Mouse (Mus musculus) mammary gland, adult 2 months (tissue): ENCODE results near the gene Olfr798. TPM values are rescaled to one million over a fixed set of nuclear protein-coding genes. Genes with fewer than 3 reads are reported as not detected.

Source experiments
- polyA plus RNA-seq: library from polyadenylated mRNA; depleted of rRNA; stranded (reverse); fragments of >200 nt; gene quantifications from 2 replicates; pipeline ENCODE4 v1.2.3, GENCODE M21; 2012; ENCODE audit warnings: low replicate concordance; rRNA removed

The Olfr798 gene
- not detected in 2 replicates for polyA plus RNA-seq

DNA sequence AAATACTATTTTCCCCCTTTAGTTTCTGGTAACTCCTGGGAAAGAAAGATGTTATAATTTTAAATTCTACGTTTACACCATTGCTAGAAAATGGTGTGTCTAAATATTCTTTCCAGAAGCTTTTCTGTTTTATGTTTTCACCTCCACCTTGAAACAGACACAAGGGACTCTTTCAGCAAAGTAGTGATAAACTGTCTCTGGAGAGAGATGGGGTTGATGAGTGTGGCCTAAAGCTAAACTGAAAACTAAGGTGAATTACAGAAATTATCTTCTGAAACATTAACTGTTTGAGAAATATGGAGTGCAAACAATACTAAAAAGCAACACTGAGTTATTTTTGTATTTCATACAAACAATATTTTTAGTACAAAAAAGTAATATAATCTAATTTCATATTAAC lies at the start of gene Olfr798:
TSS of gene Olfr798 (minus strand) at position 101 of the 400 bp plus-strand sequence.

DNA sequence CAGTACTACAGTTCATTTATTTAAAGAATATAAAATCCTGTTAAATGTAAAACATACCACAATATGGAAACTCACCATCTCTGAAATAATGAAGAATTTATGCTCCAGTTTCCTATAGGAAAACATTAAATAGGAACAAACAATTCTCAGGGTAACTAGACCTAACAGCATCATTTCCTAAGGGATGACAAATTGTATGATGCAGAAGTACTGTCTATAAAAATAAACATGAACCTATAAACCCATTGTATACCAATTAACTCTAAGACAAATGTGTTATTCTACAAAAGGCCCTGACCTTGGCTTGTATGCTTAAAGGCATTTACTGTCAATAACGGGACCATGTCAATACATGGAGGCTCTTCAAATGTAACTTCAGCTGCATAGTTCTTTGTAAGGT lies 46.0 kb upstream of the Olfr798 start, which contains the start of gene Olfr801:
TSS of gene Olfr801 (minus strand) at position 101 of the 400 bp plus-strand sequence.

DNA sequence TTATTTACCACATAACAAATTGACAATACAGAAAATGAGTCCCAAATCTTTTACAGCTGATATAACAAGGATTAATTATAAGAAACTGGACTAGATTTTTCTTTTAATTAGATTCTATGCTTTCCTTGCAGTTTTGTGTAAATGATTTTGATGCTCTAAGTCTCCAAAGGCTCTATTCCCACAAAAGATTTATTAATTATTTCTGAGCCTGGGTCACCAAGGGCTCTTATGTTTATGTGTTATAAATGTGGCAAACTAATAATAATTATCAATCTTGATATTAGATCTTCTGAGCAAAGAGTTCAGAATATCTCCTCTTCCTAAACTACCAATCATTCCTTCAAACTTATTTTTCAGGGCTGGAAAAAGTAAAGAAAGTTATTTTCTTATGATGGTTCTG lies 29.7 kb upstream of the Olfr798 start, which contains the start of gene Olfr800:
TSS of gene Olfr800 (plus strand) at position 301 of the 400 bp plus-strand sequence.

DNA sequence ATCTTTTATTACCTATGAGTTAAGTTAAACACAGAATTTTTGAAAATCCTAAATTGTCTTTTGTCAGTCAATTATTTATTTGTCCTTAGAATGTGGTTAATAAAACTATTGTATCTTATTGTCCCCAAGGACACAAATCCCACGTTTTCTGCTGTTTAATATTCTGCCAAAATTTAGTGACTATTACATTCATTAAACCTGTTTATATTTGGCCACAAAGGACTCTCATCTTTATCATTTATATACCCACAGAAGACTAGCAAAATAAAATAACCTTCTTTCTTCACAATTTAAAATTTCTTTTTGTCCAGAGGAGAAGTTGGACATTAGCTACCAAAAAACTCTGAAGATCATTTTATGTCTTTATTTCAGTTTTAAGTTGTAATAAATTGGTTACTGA lies 9.4 kb upstream of the Olfr798 start, which contains the start of gene Olfr799:
TSS of gene Olfr799 (plus strand) at position 301 of the 400 bp plus-strand sequence.

DNA sequence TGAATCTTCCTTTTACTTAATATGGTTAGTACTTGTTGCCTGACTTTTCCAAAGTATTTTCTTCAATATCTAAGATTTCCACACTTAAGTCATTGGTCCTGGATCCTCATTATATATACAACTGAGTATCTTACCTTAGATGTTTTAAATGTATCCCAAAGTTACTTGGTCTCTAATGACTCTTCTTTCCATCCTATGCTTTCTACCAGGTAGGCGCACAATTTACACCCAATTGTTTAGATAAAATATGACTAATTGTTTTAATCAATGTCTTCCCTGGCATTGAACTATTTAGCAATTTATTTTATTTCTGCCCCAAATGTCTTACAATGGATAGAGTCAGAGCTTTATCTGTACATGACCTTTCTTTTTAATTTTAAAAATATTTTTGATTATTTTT lies 15.3 kb downstream of the Olfr798 start, which contains the start of gene Olfr796:
TSS of gene Olfr796 (minus strand) at position 101 of the 400 bp plus-strand sequence.

Other genes with a start within 250 kb of the Olfr798 start
- 0.06 TPM in 1 of 2 replicates, not detected in the other for gene Olfr784, start 243.9 kb downstream of the Olfr798 start, polyA plus RNA-seq
- not detected in 2 replicates for gene Olfr785, start 222.5 kb downstream of the Olfr798 start, polyA plus RNA-seq
- not detected in 2 replicates for gene Olfr786, start 200.6 kb downstream of the Olfr798 start, polyA plus RNA-seq
- not detected in 2 replicates for gene Olfr787, start 166.1 kb downstream of the Olfr798 start, polyA plus RNA-seq
- not detected in 2 replicates for gene Olfr788, start 156.9 kb downstream of the Olfr798 start, polyA plus RNA-seq
- not detected in 2 replicates for gene Olfr789, start 143.2 kb downstream of the Olfr798 start, polyA plus RNA-seq
- not detected in 2 replicates for gene Olfr790, start 129.4 kb downstream of the Olfr798 start, polyA plus RNA-seq
- not detected in 2 replicates for gene Olfr791, start 106.1 kb downstream of the Olfr798 start, polyA plus RNA-seq
- gene Olfr792, start 88.8 kb downstream of the Olfr798 start, polyA plus RNA-seq: not detected in 2 replicates
- gene Olfr794, start 60.3 kb downstream of the Olfr798 start, polyA plus RNA-seq: not detected in 2 replicates
- not detected in 2 replicates for gene Olfr796, start 15.4 kb downstream of the Olfr798 start, polyA plus RNA-seq
- gene Olfr799, start 9.6 kb upstream of the Olfr798 start, polyA plus RNA-seq: not detected in 2 replicates
- not detected in 2 replicates for gene Olfr800, start 29.8 kb upstream of the Olfr798 start, polyA plus RNA-seq
- gene Olfr801, start 45.9 kb upstream of the Olfr798 start, polyA plus RNA-seq: not detected in 2 replicates
- not detected in 2 replicates for gene Olfr802, start 60.2 kb upstream of the Olfr798 start, polyA plus RNA-seq
- gene Olfr803, start 66.4 kb upstream of the Olfr798 start, polyA plus RNA-seq: not detected in 2 replicates
- not detected in 2 replicates for gene Olfr804, start 75.3 kb upstream of the Olfr798 start, polyA plus RNA-seq
- gene Olfr805, start 101.4 kb upstream of the Olfr798 start, polyA plus RNA-seq: not detected in 2 replicates
- not detected in 2 replicates for gene Olfr806, start 114.0 kb upstream of the Olfr798 start, polyA plus RNA-seq
- gene Olfr807, start 129.9 kb upstream of the Olfr798 start, polyA plus RNA-seq: not detected in 2 replicates
- not detected in 2 replicates for gene Olfr808, start 137.5 kb upstream of the Olfr798 start, polyA plus RNA-seq
- gene Olfr809, start 146.7 kb upstream of the Olfr798 start, polyA plus RNA-seq: not detected in 2 replicates
- not detected in 2 replicates for gene Olfr810, start 167.0 kb upstream of the Olfr798 start, polyA plus RNA-seq
- gene Olfr811, start 176.5 kb upstream of the Olfr798 start, polyA plus RNA-seq: not detected in 2 replicates
- gene Olfr812, start 218.2 kb upstream of the Olfr798 start, polyA plus RNA-seq: not detected in 2 replicates
- gene Olfr813, start 227.4 kb upstream of the Olfr798 start, polyA plus RNA-seq: not detected in 2 replicates